Mouse (Mus musculus) CH12.LX (cell line): ENCODE measurements around the gene Armh2.
A peak's percentile ranks its signal among the peaks of the same experiment; 100 is the strongest.

Experiments used
- CTCF ChIP-seq, 2 experiments: IDR thresholded peaks in 1 of 2; conservative IDR thresholded peaks in 1 of 2; 2 replicates each; pipeline ENCODE4 v1.5.1; 2011 to 2012; ENCODE audit warnings: low read depth in 2 of 2, low read length in 2 of 2, improper control_type of control experiment in 1 of 2, inconsistent platforms in 1 of 2, mild to moderate bottlenecking in 1 of 2, moderate library complexity in 1 of 2
- E2F4 ChIP-seq: IDR thresholded peaks from 2 replicates; pipeline ENCODE4 v1.6.1; 2011; ENCODE audit warnings: low read depth, low read length, improper control_type of control experiment; ENCODE audit not compliant: insufficient replicate concordance
- ELF1 ChIP-seq: IDR thresholded peaks from 2 replicates; pipeline ENCODE4 v1.6.1; 2014; ENCODE audit warnings: low read depth, mild to moderate bottlenecking, inconsistent platforms, low read length, improper control_type of control experiment
- ETS1 ChIP-seq: conservative IDR thresholded peaks from 2 replicates; pipeline ENCODE4 v1.6.1; 2012; ENCODE audit warnings: low read depth, mild to moderate bottlenecking, inconsistent platforms, low read length, improper control_type of control experiment, moderate library complexity
- GABPA ChIP-seq: IDR thresholded peaks from 2 replicates; pipeline ENCODE4 v1.6.1; 2012; ENCODE audit warnings: low read depth, low read length, improper control_type of control experiment, inconsistent platforms; ENCODE audit not compliant: insufficient replicate concordance
- HCFC1 ChIP-seq: IDR thresholded peaks from 2 replicates; pipeline ENCODE4 v1.6.1; 2012; ENCODE audit warnings: low read depth, mild to moderate bottlenecking, inconsistent platforms, low read length, improper control_type of control experiment
- JUND ChIP-seq: conservative IDR thresholded peaks from 2 replicates; pipeline ENCODE4 v1.6.1; 2011; ENCODE audit warnings: low read depth, low read length, improper control_type of control experiment
- MAFK ChIP-seq: IDR thresholded peaks from 2 replicates; pipeline ENCODE4 v1.6.1; 2011; ENCODE audit warnings: low read length, improper control_type of control experiment; ENCODE audit not compliant: insufficient replicate concordance
- MYC ChIP-seq: IDR thresholded peaks from 2 replicates; pipeline ENCODE4 v1.6.1; 2011; ENCODE audit warnings: low read depth, mild to moderate bottlenecking, improper control_type of control experiment, low read length
- POLR2AphosphoS2 ChIP-seq: IDR thresholded peaks from 2 replicates; pipeline ENCODE4 v1.6.1; 2011; ENCODE audit warnings: low read depth, low read length, improper control_type of control experiment
- RAD21 ChIP-seq: IDR thresholded peaks from 2 replicates; pipeline ENCODE4 v1.6.1; 2011; ENCODE audit warnings: low read depth, mild to moderate bottlenecking, low read length, improper control_type of control experiment, moderate library complexity
- RCOR1 ChIP-seq: conservative IDR thresholded peaks from 2 replicates; pipeline ENCODE4 v1.6.1; 2012; ENCODE audit warnings: low read depth, mild to moderate bottlenecking, inconsistent platforms, low read length, improper control_type of control experiment
- SIN3A ChIP-seq: IDR thresholded peaks from 2 replicates; pipeline ENCODE4 v1.6.1; 2012; ENCODE audit warnings: low read length, improper control_type of control experiment, inconsistent platforms
- ZMIZ1 ChIP-seq: IDR thresholded peaks from 2 replicates; pipeline ENCODE4 v1.6.1; 2012; ENCODE audit warnings: low read depth, mild to moderate bottlenecking, inconsistent platforms, low read length, improper control_type of control experiment

DNA sequence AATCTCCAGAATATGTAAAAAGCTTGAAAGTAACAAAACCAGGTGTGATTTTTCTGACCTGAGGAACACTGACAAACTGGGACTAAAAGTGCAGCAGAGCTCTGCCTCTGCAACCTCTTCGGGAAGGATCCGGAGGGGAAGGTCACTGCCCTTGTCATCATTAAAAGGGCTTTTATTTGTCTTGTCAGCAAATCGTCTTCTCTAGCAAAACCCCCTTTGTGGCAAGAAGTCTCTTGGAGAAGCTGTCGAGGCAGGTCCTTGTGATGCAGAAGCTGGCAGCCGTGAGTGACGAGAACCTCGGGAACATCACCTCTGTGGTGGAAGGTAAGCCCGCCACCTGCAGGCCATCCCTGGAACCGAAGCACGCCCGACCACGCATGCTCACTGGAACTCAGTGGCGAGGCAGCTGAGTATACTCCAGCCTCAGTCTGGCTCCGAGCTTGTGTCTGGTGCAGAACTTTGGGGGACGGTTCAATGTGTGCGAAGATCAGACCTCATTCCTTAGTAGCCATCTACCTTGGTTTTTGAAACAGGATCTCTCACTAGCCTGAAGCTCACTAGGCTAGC, 27.5 kb upstream of the Armh2 start:
- TF ChIP-seq ETS1: no peak
- no peak for TF ChIP-seq HCFC1
- no peak for TF ChIP-seq GABPA
- TF ChIP-seq E2F4: no peak
- TF ChIP-seq ZMIZ1: no peak
- peak; percentile 53 to 84; a peak in 3 of 4 replicates for TF ChIP-seq CTCF (conservative IDR thresholded peaks at IDR 0.05 in 1 of 2, IDR thresholded peaks at IDR 0.05 in 1 of 2; ENCODE audit: low read depth in 2 of 2, low read length in 2 of 2)
- TF ChIP-seq MAFK: peak; percentile 67; the same call in 1 of the 2 replicates
- no peak for TF ChIP-seq POLR2AphosphoS2
- TF ChIP-seq JUND: no peak
- peak; percentile 77 for TF ChIP-seq RAD21
- TF ChIP-seq ELF1: no peak
- no peak for TF ChIP-seq MYC
- no peak for TF ChIP-seq SIN3A
- no peak for TF ChIP-seq RCOR1
